Mouse (Mus musculus) CH12.LX (cell line): Measurements from ENCODE around the gene Olfr698.
"Not testable (repeated sequence)": the region's sequence is repeated elsewhere in the genome, so short reads cannot be mapped to it uniquely, and the experiment has no call there.

ENCODE experiments used
- BHLHE40 ChIP-seq: IDR thresholded peaks from 2 replicates; pipeline ENCODE4 v1.6.1; 2011; ENCODE audit warnings: mild to moderate bottlenecking, low read depth, low read length, improper control_type of control experiment
- CHD2 ChIP-seq: IDR thresholded peaks from 2 replicates; pipeline ENCODE4 v1.6.1; 2011; ENCODE audit warnings: low read length, improper control_type of control experiment
- CTCF ChIP-seq, 2 experiments: IDR thresholded peaks in 1 of 2; conservative IDR thresholded peaks in 1 of 2; 2 replicates each; pipeline ENCODE4 v1.5.1; 2011 to 2012; ENCODE audit warnings: low read depth in 2 of 2, low read length in 2 of 2, improper control_type of control experiment in 1 of 2, inconsistent platforms in 1 of 2, mild to moderate bottlenecking in 1 of 2, moderate library complexity in 1 of 2
- EP300 ChIP-seq: IDR thresholded peaks from 2 replicates; pipeline ENCODE4 v1.6.1; 2011; ENCODE audit warnings: low read length, improper control_type of control experiment
- HCFC1 ChIP-seq: IDR thresholded peaks from 2 replicates; pipeline ENCODE4 v1.6.1; 2012; ENCODE audit warnings: low read depth, mild to moderate bottlenecking, inconsistent platforms, low read length, improper control_type of control experiment
- MAFK ChIP-seq: IDR thresholded peaks from 2 replicates; pipeline ENCODE4 v1.6.1; 2011; ENCODE audit warnings: low read length, improper control_type of control experiment; ENCODE audit not compliant: insufficient replicate concordance
- POLR2A ChIP-seq: IDR thresholded peaks from 2 replicates; pipeline ENCODE4 v1.6.1; 2011; ENCODE audit warnings: low read depth, mild to moderate bottlenecking, improper control_type of control experiment, low read length
- POLR2AphosphoS2 ChIP-seq: IDR thresholded peaks from 2 replicates; pipeline ENCODE4 v1.6.1; 2011; ENCODE audit warnings: low read depth, low read length, improper control_type of control experiment
- SIN3A ChIP-seq: IDR thresholded peaks from 2 replicates; pipeline ENCODE4 v1.6.1; 2012; ENCODE audit warnings: low read length, improper control_type of control experiment, inconsistent platforms
- TCF12 ChIP-seq: IDR thresholded peaks from 2 replicates; pipeline ENCODE4 v1.6.1; 2014; ENCODE audit warnings: low read depth, mild to moderate bottlenecking, inconsistent platforms, low read length, improper control_type of control experiment
- UBTF ChIP-seq: IDR thresholded peaks from 2 replicates; pipeline ENCODE4 v1.6.1; 2012; ENCODE audit warnings: low read depth, mild to moderate bottlenecking, inconsistent platforms, low read length, improper control_type of control experiment, moderate library complexity
- USF2 ChIP-seq: conservative IDR thresholded peaks from 2 replicates; pipeline ENCODE4 v1.6.1; 2011; ENCODE audit warnings: low read depth, low read length, improper control_type of control experiment
- ZNF384 ChIP-seq: IDR thresholded peaks from 2 replicates; pipeline ENCODE4 v1.6.1; 2012; ENCODE audit warnings: low read depth, low read length, improper control_type of control experiment, inconsistent platforms

- not testable (repeated sequence) for TF ChIP-seq EP300; POLR2A; MAFK; SIN3A; UBTF; USF2; CTCF (conservative IDR thresholded peaks at IDR 0.05 in 1 of 2, IDR thresholded peaks at IDR 0.05 in 1 of 2; ENCODE audit: low read depth in 2 of 2, low read length in 2 of 2); HCFC1; BHLHE40; TCF12; ZNF384; CHD2; POLR2AphosphoS2
Measured at GRCm38 (mm10) chr7:106761008-106761407, 5.8 kb upstream of the Olfr698 start.
